Comparison of ENCODE assay signal across 8 mouse cellular contexts in the genomic region with DNA sequence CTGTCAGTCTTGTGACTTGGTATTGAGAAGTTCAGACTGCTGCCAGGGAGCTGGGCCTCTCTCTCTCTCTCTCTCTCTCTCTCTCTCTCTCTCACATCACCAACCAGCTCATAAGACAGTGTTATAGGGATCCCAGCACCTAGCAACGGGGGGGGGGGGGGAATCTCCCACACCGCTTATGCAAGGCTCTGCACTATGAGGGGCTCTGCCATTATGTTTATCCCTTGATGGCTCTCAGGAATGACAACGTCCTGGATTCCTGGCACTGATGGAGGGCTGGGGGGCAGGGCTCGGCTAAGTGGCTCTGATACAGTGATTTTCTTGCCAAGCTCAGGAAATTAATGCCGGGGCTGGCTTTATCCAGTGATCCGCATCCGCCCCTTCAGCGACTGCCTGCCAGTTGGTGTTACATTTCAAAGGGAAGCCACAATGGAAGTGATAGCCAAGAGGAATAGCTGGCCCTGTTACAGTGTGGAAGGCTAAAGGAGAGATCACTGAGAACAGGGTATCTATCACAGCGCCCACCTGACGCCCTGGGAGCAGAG. TPM values are rescaled to one million over a fixed set of nuclear protein-coding genes. Genes with fewer than 3 reads are reported as not detected.
A peak's percentile ranks its signal among the peaks of the same experiment; 100 is the strongest.
DNase-seq lines count a peak whose midpoint lies in the region; ATAC-seq and TF ChIP-seq lines count a peak whose summit lies in the region.

No protein-coding gene starts in this region.

- no peaks in the 10 kb centered on the region for H3K9me3 ChIP-seq in heart, embryonic 16.5 days (replicated peaks; ENCODE audit: control insufficient read depth, low read length)

- peak; percentile 52 for ATAC-seq in heart, embryonic 16.5 days (replicated peaks; ENCODE audit: extremely low read depth, insufficient read depth, low FRiP score)
- ATAC-seq in megakaryocyte, adult 5-6 weeks (ENCODE audit: poor library complexity, severe bottlenecking), result no peak

- H3K27ac ChIP-seq in heart, embryonic 16.5 days (ENCODE audit: low read length), result no peak overlapping the region
- peak overlapping the region; percentile 87 for H3K27ac ChIP-seq in layer of hippocampus, adult 2 months

- peak; percentile 29 for DNase-seq in adrenal gland, postnatal 14 days
- no peak for DNase-seq in adrenal gland, adult (ENCODE audit: inconsistent age in 2 of 2, low spot score in 1 of 2)
- DNase-seq in embryo, embryonic 10.5 days (ENCODE audit: low spot score), result peak; percentile 75
- peak; percentile 64 to 66 for DNase-seq in layer of hippocampus, adult 2 months (ENCODE audit: low spot score in 2 of 2)
- peak; percentile 59 for DNase-seq in mesoderm, embryonic 11.5 days (ENCODE audit: low read depth, low spot score)
- no peak for DNase-seq in spleen, adult 18-20 months

- H3K9ac ChIP-seq in heart, embryonic 16.5 days (ENCODE audit: low read length), result no peak overlapping the region

- H3K4me1 ChIP-seq in heart, embryonic 16.5 days (ENCODE audit: control insufficient read depth, insufficient read depth, low read length), result peaks cover 11% of the 10 kb centered on the region

- no peak for TF ChIP-seq CTCF in layer of hippocampus, adult 2 months (conservative IDR thresholded peaks at IDR 0.05)

- 5% methylated on average over 10 of the region's 10 CpGs for WGBS in heart, embryonic 16.5 days

- H3K27me3 ChIP-seq in heart, embryonic 16.5 days (ENCODE audit: control insufficient read depth, insufficient read depth, low read length), result peaks cover 13% of the 10 kb centered on the region

- peak overlapping the region; percentile 3; the same call in 1 of the 2 replicates for H3K4me2 ChIP-seq in heart, embryonic 16.5 days (ENCODE audit: low read depth, low read length)

- H3K4me3 ChIP-seq in heart, embryonic 16.5 days (ENCODE audit: low read length), result no peak overlapping the region
- peak overlapping the region; percentile 23; the same call in 1 of the 2 replicates for H3K4me3 ChIP-seq in layer of hippocampus, adult 2 months

- no peaks in the 10 kb centered on the region for H3K36me3 ChIP-seq in heart, embryonic 16.5 days (ENCODE audit: control insufficient read depth, insufficient read depth)

RNA-seq across cellular contexts. Expression of a gene that starts 38.7 kb away (rescaled TPM):
- 1.4 and 2.0 TPM in 2 replicates for total RNA-seq in adrenal gland, postnatal 14 days (2021)
- polyA plus RNA-seq in heart, embryonic 16.5 days (2015; fragmentation: Nextera tagmentation; extraction: Ambion mirVana), result 2.7 and 4.6 TPM in 2 replicates
- total RNA-seq in layer of hippocampus, adult 2 months (2021), result 10 to 100 TPM; 21.8 to 24.7 TPM
- not detected in 2 replicates for total RNA-seq in megakaryocyte, adult 5-6 weeks (2015)
- total RNA-seq in megakaryocyte, adult 5-6 weeks (2017), result not detected in 2 replicates

Comparison
In these comparisons a context has a peak if more than half of its experiments do, and no peak if none do; other contexts are left out.
1. DNase-seq: peak in adrenal gland, postnatal 14 days (single experiment), embryo, embryonic 10.5 days (single experiment), layer of hippocampus, adult 2 months (2 of 2) and mesoderm, embryonic 11.5 days (single experiment); none in adrenal gland, adult (0 of 2) and spleen, adult 18-20 months (0 of 2).